Mouse (Mus musculus): ENCODE data around the gene Trim30b.
A peak's percentile ranks its signal among the peaks of the same experiment; 100 is the strongest.
"Not testable (repeated sequence)": the region's sequence is repeated elsewhere in the genome, so short reads cannot be mapped to it uniquely, and the experiment has no call there.

Trim30b gene

GRCm38 (mm10) chr7:104369736-104370414 is at the start of gene Trim30b:
TSS of gene Trim30b (minus strand) at chr7:104369884.
- no peak for DNase-seq (ENCODE audit: low spot score)

- DNase-seq (ENCODE audit: low spot score): no peak
These were observed 34.8 kb upstream of the Trim30b start for GRCm38 (mm10) chr7:104404460-104404950.

GRCm38 (mm10) chr7:104401140-104401539 is 31.5 kb upstream of the Trim30b start:
- DNase-seq (ENCODE audit: low spot score): no peak

- no peak for DNase-seq (ENCODE audit: low spot score)
These were observed 31.0 kb upstream of the Trim30b start, which contains the start of gene Trim30c for GRCm38 (mm10) chr7:104400698-104401097. TSS of gene Trim30c (minus strand) at chr7:104400837.

GRCm38 (mm10) chr7:104398492-104398891 is 28.8 kb upstream of the Trim30b start:
- DNase-seq (ENCODE audit: low spot score): no peak

- no peak for DNase-seq (ENCODE audit: low spot score)
These were observed 3.3 kb downstream of the Trim30b start for GRCm38 (mm10) chr7:104366339-104366738.

- no peak for DNase-seq (ENCODE audit: low spot score)
These were observed 16.1 kb downstream of the Trim30b start for GRCm38 (mm10) chr7:104353600-104353967.

GRCm38 (mm10) chr7:104352717-104353599 is 16.7 kb downstream of the Trim30b start, which contains the start of gene Trim12c:
TSS of gene Trim12c (minus strand) at chr7:104353362.
- DNase-seq (ENCODE audit: low spot score): peak; percentile 54

GRCm38 (mm10) chr7:104348043-104348442 is 21.6 kb downstream of the Trim30b start:
- DNase-seq (ENCODE audit: low spot score): not testable (repeated sequence)

GRCm38 (mm10) chr7:104340744-104341143 is 28.9 kb downstream of the Trim30b start:
- not testable (repeated sequence) for DNase-seq (ENCODE audit: low spot score)

- not testable (repeated sequence) for DNase-seq (ENCODE audit: low spot score)
These were observed 34.1 kb downstream of the Trim30b start for GRCm38 (mm10) chr7:104335547-104335946.

- DNase-seq (ENCODE audit: low spot score): not testable (repeated sequence)
These were observed 40.5 kb downstream of the Trim30b start, which contains the start of gene Trim34b for GRCm38 (mm10) chr7:104329171-104329570. TSS of gene Trim34b (plus strand) at chr7:104329471.

GRCm38 (mm10) chr7:104322028-104322427 is 47.7 kb downstream of the Trim30b start:
- no peak for DNase-seq (ENCODE audit: low spot score)

GRCm38 (mm10) chr7:104315369-104316080 is 54.2 kb downstream of the Trim30b start, which contains the start of gene Trim12a:
TSS of gene Trim12a (minus strand) at chr7:104315466.
- not testable (repeated sequence) for DNase-seq (ENCODE audit: low spot score)

GRCm38 (mm10) chr7:104314796-104315353 is 54.8 kb downstream of the Trim30b start:
- peak; percentile 5 for DNase-seq (ENCODE audit: low spot score)
